Mouse (Mus musculus) ES-E14 (cell line): ENCODE results near the gene Yjefn3. TPM values are rescaled to one million over a fixed set of nuclear protein-coding genes. Genes with fewer than 3 reads are reported as not detected.
A peak's percentile ranks its signal among the peaks of the same experiment; 100 is the strongest.

Experiments
- DNase-seq: peaks from one replicate; pipeline ENCODE4 v3.0.0-alpha.2; 2013; ENCODE audit warnings: low read depth, low spot score
- H3K27ac ChIP-seq: 2 replicates; pipeline ENCODE4 v1.5.1; 2012; ENCODE audit warnings: low read depth, mild to moderate bottlenecking, low read length, moderate library complexity, mixed read lengths; ENCODE audit not compliant: poor library complexity, insufficient read depth, severe bottlenecking
- H3K36me3 ChIP-seq: 2 replicates; pipeline ENCODE4 v1.6.1; 2012; ENCODE audit warnings: mild to moderate bottlenecking, low read length, moderate library complexity, mixed read lengths; ENCODE audit not compliant: control insufficient read depth, poor library complexity, insufficient read depth, severe bottlenecking
- H3K4me1 ChIP-seq, 2 experiments: fragments of 150-350 bp in 1 of 2; sonication (generic) in 1 of 2; 2 replicates each; pipeline ENCODE4 v1.6.1; 2012; ENCODE audit warnings: low read length in 2 of 2, mild to moderate bottlenecking in 1 of 2, mixed read lengths in 1 of 2; ENCODE audit not compliant: control insufficient read depth in 2 of 2, insufficient read depth in 2 of 2, poor library complexity in 1 of 2
- H3K4me3 ChIP-seq, 2 experiments: fragments of 150-350 bp in 1 of 2; sonication (generic) in 1 of 2; 2 replicates each; pipeline ENCODE4 v1.5.1; 2012; ENCODE audit warnings: low read length in 2 of 2, low read depth in 1 of 2, mild to moderate bottlenecking in 1 of 2, mixed read lengths in 1 of 2; ENCODE audit not compliant: insufficient read depth in 1 of 2, poor library complexity in 1 of 2, severe bottlenecking in 1 of 2
- H3K9ac ChIP-seq: 2 replicates; pipeline ENCODE4 v1.6.1; 2012; ENCODE audit warnings: low read depth, mild to moderate bottlenecking, low read length, mixed read lengths; ENCODE audit not compliant: poor library complexity, insufficient read depth, severe bottlenecking
- H3K9me3 ChIP-seq: fragments of 150-350 bp; sonication (generic); 2 replicates; pipeline ENCODE4 v1.6.1; 2012; ENCODE audit warnings: low read depth, mild to moderate bottlenecking, low read length; ENCODE audit not compliant: control insufficient read depth, insufficient read depth
- CHD2 ChIP-seq: IDR thresholded peaks from 2 replicates; pipeline ENCODE4 v1.6.1; 2014; ENCODE audit warnings: mild to moderate bottlenecking, low read depth, low read length, inconsistent platforms
- HCFC1 ChIP-seq: IDR thresholded peaks from 2 replicates; pipeline ENCODE4 v1.6.1; 2012; ENCODE audit warnings: low read length, inconsistent platforms, borderline replicate concordance; ENCODE audit not compliant: insufficient read depth
- MAFK ChIP-seq: IDR thresholded peaks from 2 replicates; pipeline ENCODE4 v1.6.1; 2014; ENCODE audit warnings: mild to moderate bottlenecking, low read depth, low read length, inconsistent platforms; ENCODE audit not compliant: insufficient read depth
- ZC3H11A ChIP-seq: IDR thresholded peaks from 2 replicates; pipeline ENCODE4 v1.6.1; 2012; ENCODE audit warnings: low read depth, mild to moderate bottlenecking, inconsistent platforms, low read length, borderline replicate concordance
- ZNF384 ChIP-seq: IDR thresholded peaks from 2 replicates; pipeline ENCODE4 v1.6.1; 2012; ENCODE audit warnings: low read depth, low read length, inconsistent platforms
- in situ Hi-C, 2 experiments: fragments of 600-800 bp; cut with MboI; formaldehyde crosslinking; loops; one replicate each; pipeline ENCODE4 v1.15.1; 2025; ENCODE audit warnings: low sequenced_read_pairs in 2 of 2, inconsistent platforms in 1 of 2; ENCODE audit not compliant: unreplicated experiment in 2 of 2
- total RNA-seq: library from RNA; depleted of rRNA; stranded (reverse); fragments of 300-350 nt; gene quantifications from 2 replicates; pipeline ENCODE4 v1.2.3, GENCODE M21; 2012

Yjefn3 gene
- total RNA-seq, 1 experiment, result 7.0 TPM

GRCm38 (mm10) chr8:69881261-69881865 is 21.1 kb downstream of the Yjefn3 start:
- no peak overlapping the region for H3K27ac ChIP-seq
- H3K9ac ChIP-seq, result peak overlapping the region; percentile 56
- in situ Hi-C loops, result no loop called here
- peaks cover 0 to 15% of the 10 kb centered on the region in 2 experiments; a peak in 1 of 4 replicates for H3K4me1 ChIP-seq
- peak overlapping the region; percentile 49 to 55 for H3K4me3 ChIP-seq
- DNase-seq, result no peak
- H3K9me3 ChIP-seq, result no peaks in the 10 kb centered on the region
- no peak for TF ChIP-seq CHD2
- no peak for TF ChIP-seq ZNF384
- TF ChIP-seq ZC3H11A, result no peak
- TF ChIP-seq MAFK, result no peak
- no peak for TF ChIP-seq HCFC1
- H3K36me3 ChIP-seq, result no peaks in the 10 kb centered on the region

DNA sequence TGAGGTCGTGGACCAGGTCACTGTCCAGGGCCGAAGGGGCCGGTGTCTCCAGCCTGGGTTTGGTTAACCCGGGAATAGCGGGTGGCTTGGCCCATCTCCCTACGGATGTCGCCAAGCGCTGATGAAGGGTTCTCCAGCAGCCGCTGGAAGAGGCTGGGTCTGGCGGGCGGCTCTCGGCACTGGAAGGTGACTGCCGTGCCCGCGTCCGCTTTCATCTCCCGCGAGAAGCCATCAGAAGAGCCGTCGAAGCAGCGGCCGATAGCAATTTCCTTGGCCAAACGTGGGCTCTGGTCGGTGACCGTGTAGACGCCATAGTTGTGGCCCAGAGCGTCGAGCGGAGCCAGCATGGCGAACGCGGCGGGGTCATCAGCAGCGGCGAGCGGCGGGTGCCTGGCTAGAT is 21.7 kb downstream of the Yjefn3 start:
- Histone ChIP-seq H3K4me3 (peak overlapping the region; percentile 49 to 55; a peak in 3 of 4 replicates), H3K36me3 (no peaks in the 10 kb centered on the region), H3K9ac (peak overlapping the region; percentile 56), H3K9me3 (no peaks in the 10 kb centered on the region), H3K4me1 (peaks cover 0 to 12% of the 10 kb centered on the region in 2 experiments; a peak in 1 of 4 replicates), H3K27ac (no peak overlapping the region)
- TF ChIP-seq ZC3H11A (no peak), MAFK (no peak), HCFC1 (no peak), CHD2 (no peak), ZNF384 (no peak)
- in situ Hi-C loops, result no loop called here
- DNase-seq, result no peak

DNA sequence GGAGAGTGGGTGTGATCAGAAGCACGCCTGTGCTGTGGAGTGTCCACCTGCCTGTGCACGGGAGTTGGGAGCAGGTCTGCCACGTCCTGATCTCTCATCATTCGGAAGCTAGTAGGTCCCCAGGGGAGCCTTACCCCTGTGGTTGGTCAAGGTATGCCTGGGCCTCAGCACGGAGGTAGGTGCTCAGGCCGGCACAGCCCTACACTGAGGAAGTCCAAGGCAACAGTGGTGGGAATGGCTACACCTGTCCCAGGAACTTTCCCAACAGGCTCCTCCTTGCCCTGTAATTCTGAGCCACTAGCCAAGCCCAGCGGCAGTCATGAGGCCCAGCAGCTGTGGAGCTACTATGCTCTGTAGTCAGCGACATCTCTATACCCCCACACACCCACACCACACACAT is 22.8 kb downstream of the Yjefn3 start:
- no peak overlapping the region for H3K9ac ChIP-seq
- H3K27ac ChIP-seq, result no peak overlapping the region
- in situ Hi-C loops, result loop anchor here in 1 of 2 experiments (10.0 kb wide), 1 partner anchor 555 kb away; no protein-coding TSS in a partner anchor
- no peak overlapping the region for H3K4me3 ChIP-seq
- H3K36me3 ChIP-seq, result no peaks in the 10 kb centered on the region
- H3K9me3 ChIP-seq, result no peaks in the 10 kb centered on the region
- no peak for DNase-seq
- TF ChIP-seq ZNF384 (no peak), CHD2 (no peak), HCFC1 (no peak)
- peaks cover 0 to 8% of the 10 kb centered on the region in 2 experiments; a peak in 1 of 4 replicates for H3K4me1 ChIP-seq

DNA sequence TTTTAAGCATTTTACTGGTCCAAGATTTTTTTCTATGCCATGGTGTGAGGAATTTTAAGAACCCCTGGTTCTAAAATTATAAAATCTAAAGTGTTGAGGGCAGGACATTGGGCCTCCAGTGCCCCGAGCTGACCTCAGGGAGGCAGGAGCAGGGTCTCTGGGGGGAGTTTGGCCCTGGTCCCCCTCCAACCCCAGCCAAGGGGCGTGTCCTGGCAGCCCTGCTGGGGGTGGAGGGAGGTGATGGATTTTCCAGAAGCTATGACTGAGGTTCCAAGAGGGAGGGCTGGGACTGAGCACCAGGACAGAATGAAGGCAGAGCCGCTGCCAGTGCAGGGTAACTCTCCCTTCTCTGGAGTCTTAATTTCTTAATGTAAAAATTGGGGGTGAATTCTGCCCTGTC is 24.5 kb downstream of the Yjefn3 start:
- Histone ChIP-seq H3K27ac (no peak overlapping the region), H3K9ac (no peak overlapping the region), H3K9me3 (no peaks in the 10 kb centered on the region), H3K36me3 (no peaks in the 10 kb centered on the region), H3K4me1 (peaks cover 0 to 6% of the 10 kb centered on the region in 2 experiments; a peak in 1 of 4 replicates), H3K4me3 (no peak overlapping the region)
- no peak for DNase-seq
- no peak for TF ChIP-seq ZC3H11A
- in situ Hi-C loops, result loop anchor here in 1 of 2 experiments (10.0 kb wide), 1 partner anchor 553 kb away; no protein-coding TSS in a partner anchor

GRCm38 (mm10) chr8:69877396-69877795 is 25.1 kb downstream of the Yjefn3 start:
- Histone ChIP-seq H3K4me1 (peaks cover 0 to 6% of the 10 kb centered on the region in 2 experiments; a peak in 1 of 4 replicates), H3K36me3 (no peaks in the 10 kb centered on the region), H3K9ac (no peak overlapping the region), H3K4me3 (no peak overlapping the region), H3K27ac (no peak overlapping the region), H3K9me3 (no peaks in the 10 kb centered on the region)
- in situ Hi-C loops, result loop anchor here in 1 of 2 experiments (10.0 kb wide), 1 partner anchor 553 kb away; no protein-coding TSS in a partner anchor
- no peak for DNase-seq
- TF ChIP-seq ZC3H11A, result no peak
- no peak for TF ChIP-seq CHD2
- no peak for TF ChIP-seq MAFK
- no peak for TF ChIP-seq ZNF384
- no peak for TF ChIP-seq HCFC1
